Mouse (Mus musculus): Measurements from ENCODE around the gene Gm14410. TPM values are rescaled to one million over a fixed set of nuclear protein-coding genes. Genes with fewer than 3 reads are reported as not detected.
A peak's percentile ranks its signal among the peaks of the same experiment; 100 is the strongest.
"Not testable (repeated sequence)": the region's sequence is repeated elsewhere in the genome, so short reads cannot be mapped to it uniquely, and the experiment has no call there.

The Gm14410 gene
- polyA plus RNA-seq (2015; fragmentation: Nextera tagmentation; extraction: Ambion mirVana) = 22.1 and 29.9 TPM in 2 replicates

GRCm38 (mm10) chr2:177206341-177206740, at the start of gene Gm14410:
Gm14410 (minus strand) TSS chr2:177206421.
- WGBS = 0% methylated on average over 4 of the region's 6 CpGs
- ATAC-seq (ENCODE audit: low FRiP score, low TSS enrichment) = not testable (repeated sequence)

GRCm38 (mm10) chr2:177247449-177247848, 41.2 kb upstream of the Gm14410 start:
- H3K36me3 ChIP-seq (ENCODE audit: insufficient read depth, low read length); H3K4me1 ChIP-seq (ENCODE audit: insufficient read depth, low read length); H3K27me3 ChIP-seq (ENCODE audit: insufficient read depth, low read length); H3K27ac ChIP-seq (ENCODE audit: low read length); H3K4me2 ChIP-seq (replicated peaks; ENCODE audit: low read depth, low read length); H3K4me3 ChIP-seq (ENCODE audit: low read length); H3K9me3 ChIP-seq (ENCODE audit: low read length); ATAC-seq (ENCODE audit: low FRiP score, low TSS enrichment); H3K9ac ChIP-seq (replicated peaks; ENCODE audit: low read length): not testable (repeated sequence)
- 78% methylated on average over 2 of the region's 2 CpGs for WGBS

More at GRCm38 (mm10) chr2:177206341-177206740, at the start of gene Gm14410:
- H3K9me3 ChIP-seq (ENCODE audit: low read length); H3K27me3 ChIP-seq (ENCODE audit: insufficient read depth, low read length); H3K9ac ChIP-seq (replicated peaks; ENCODE audit: low read length); H3K36me3 ChIP-seq (ENCODE audit: insufficient read depth, low read length); H3K27ac ChIP-seq (ENCODE audit: low read length); H3K4me1 ChIP-seq (ENCODE audit: insufficient read depth, low read length): not testable (repeated sequence)
- H3K4me2 ChIP-seq (replicated peaks; ENCODE audit: low read depth, low read length) = 0 out of 2 replicates have a peak within 1 kb of the TSS, but pooled peaks have one; percentile 27
- peak within 1 kb of the TSS; percentile 45 for H3K4me3 ChIP-seq (ENCODE audit: low read length)

GRCm38 (mm10) chr2:177230461-177230860, 24.2 kb upstream of the Gm14410 start:
- not testable (repeated sequence) for H3K4me3 ChIP-seq (ENCODE audit: low read length); H3K27ac ChIP-seq (ENCODE audit: low read length); H3K9me3 ChIP-seq (ENCODE audit: low read length); ATAC-seq (ENCODE audit: low FRiP score, low TSS enrichment); H3K4me1 ChIP-seq (ENCODE audit: insufficient read depth, low read length); H3K27me3 ChIP-seq (ENCODE audit: insufficient read depth, low read length); H3K9ac ChIP-seq (replicated peaks; ENCODE audit: low read length); H3K36me3 ChIP-seq (ENCODE audit: insufficient read depth, low read length); H3K4me2 ChIP-seq (replicated peaks; ENCODE audit: low read depth, low read length)
- WGBS = 51% methylated on average over 2 of the region's 2 CpGs

GRCm38 (mm10) chr2:177172749-177173148, 33.5 kb downstream of the Gm14410 start:
- not testable (repeated sequence) for H3K27ac ChIP-seq (ENCODE audit: low read length); H3K36me3 ChIP-seq (ENCODE audit: insufficient read depth, low read length); ATAC-seq (ENCODE audit: low FRiP score, low TSS enrichment); H3K4me1 ChIP-seq (ENCODE audit: insufficient read depth, low read length); H3K9ac ChIP-seq (replicated peaks; ENCODE audit: low read length); H3K4me2 ChIP-seq (replicated peaks; ENCODE audit: low read depth, low read length); H3K9me3 ChIP-seq (ENCODE audit: low read length); H3K27me3 ChIP-seq (ENCODE audit: insufficient read depth, low read length); H3K4me3 ChIP-seq (ENCODE audit: low read length)
- 88% methylated on average over 4 of the region's 5 CpGs for WGBS

Other genes with a start within 250 kb of the Gm14410 start
- 9.8 and 11.7 TPM in 2 replicates for gene Gm14419, start 205.5 kb downstream of the Gm14410 start, polyA plus RNA-seq (2015; fragmentation: Nextera tagmentation; extraction: Ambion mirVana)
- gene Gm14401, start 132.1 kb downstream of the Gm14410 start, polyA plus RNA-seq (2015; fragmentation: Nextera tagmentation; extraction: Ambion mirVana) = not detected in 2 replicates
- not detected in 2 replicates for gene Gm14409, start 60.6 kb upstream of the Gm14410 start, polyA plus RNA-seq (2015; fragmentation: Nextera tagmentation; extraction: Ambion mirVana)
- gene Gm14412, start 117.9 kb upstream of the Gm14410 start, polyA plus RNA-seq (2015; fragmentation: Nextera tagmentation; extraction: Ambion mirVana) = 0.14 and 0.40 TPM in 2 replicates
- gene Gm14418, start 191.9 kb upstream of the Gm14410 start, polyA plus RNA-seq (2015; fragmentation: Nextera tagmentation; extraction: Ambion mirVana) = 8.3 and 11.6 TPM in 2 replicates